Mouse (Mus musculus) embryo, embryonic 10 days (tissue): ENCODE data around the gene Jam3.
"Not testable (repeated sequence)": the region's sequence is repeated elsewhere in the genome, so short reads cannot be mapped to it uniquely, and the experiment has no call there.

Source experiments
- DNase-seq: peaks from one replicate; pipeline ENCODE4 v3.0.0-alpha.2; 2015; ENCODE audit warnings: low spot score

Jam3 gene

GRCm38 (mm10) chr9:27170726-27171125, 15.5 kb upstream of the Jam3 start:
- DNase-seq = no peak

GRCm38 (mm10) chr9:27166981-27167380, 11.8 kb upstream of the Jam3 start:
- DNase-seq = no peak

- no peak for DNase-seq
These were observed 10.4 kb upstream of the Jam3 start for GRCm38 (mm10) chr9:27165596-27165995.

DNA sequence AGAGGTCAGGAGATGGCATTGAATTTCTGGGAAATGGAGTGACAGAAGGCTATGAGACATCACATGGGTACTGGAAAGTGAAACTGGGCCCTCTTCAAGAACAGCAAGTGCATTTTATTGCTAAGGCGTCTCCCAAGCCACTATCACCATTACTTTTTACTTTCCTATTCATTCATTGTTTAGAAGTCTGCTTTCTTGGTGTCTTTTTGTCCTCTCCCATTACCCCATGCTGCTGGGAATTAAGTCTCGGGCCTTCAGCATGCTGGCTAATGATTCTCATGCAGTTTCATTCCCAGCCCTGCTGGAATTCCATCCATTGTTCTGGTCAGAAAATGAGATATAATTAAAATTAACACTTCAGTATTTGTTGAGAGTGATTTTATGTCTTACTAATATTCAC, 9.7 kb upstream of the Jam3 start:
- DNase-seq = no peak

DNA sequence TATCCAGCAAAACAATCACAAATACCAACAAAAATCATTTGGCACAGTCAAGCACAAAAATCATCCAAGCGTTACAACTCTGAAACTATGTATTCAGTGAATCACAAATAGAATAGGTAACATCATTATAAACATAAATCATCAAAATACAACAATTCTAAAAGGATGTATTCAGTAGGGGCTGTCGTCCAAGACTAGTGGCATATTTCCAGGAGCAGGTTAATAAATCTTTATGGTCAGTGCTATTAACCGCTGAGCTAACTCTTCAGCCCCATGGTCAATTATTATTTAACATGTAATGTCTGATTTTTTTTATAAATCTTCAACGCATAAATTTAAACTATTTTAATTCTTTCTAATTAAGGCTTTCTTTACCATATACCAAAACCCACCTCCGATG, 8.4 kb upstream of the Jam3 start:
- not testable (repeated sequence) for DNase-seq

GRCm38 (mm10) chr9:27153861-27154260, 1.4 kb downstream of the Jam3 start:
- no peak for DNase-seq

GRCm38 (mm10) chr9:27149836-27150235, 5.4 kb downstream of the Jam3 start:
- DNase-seq = no peak

DNA sequence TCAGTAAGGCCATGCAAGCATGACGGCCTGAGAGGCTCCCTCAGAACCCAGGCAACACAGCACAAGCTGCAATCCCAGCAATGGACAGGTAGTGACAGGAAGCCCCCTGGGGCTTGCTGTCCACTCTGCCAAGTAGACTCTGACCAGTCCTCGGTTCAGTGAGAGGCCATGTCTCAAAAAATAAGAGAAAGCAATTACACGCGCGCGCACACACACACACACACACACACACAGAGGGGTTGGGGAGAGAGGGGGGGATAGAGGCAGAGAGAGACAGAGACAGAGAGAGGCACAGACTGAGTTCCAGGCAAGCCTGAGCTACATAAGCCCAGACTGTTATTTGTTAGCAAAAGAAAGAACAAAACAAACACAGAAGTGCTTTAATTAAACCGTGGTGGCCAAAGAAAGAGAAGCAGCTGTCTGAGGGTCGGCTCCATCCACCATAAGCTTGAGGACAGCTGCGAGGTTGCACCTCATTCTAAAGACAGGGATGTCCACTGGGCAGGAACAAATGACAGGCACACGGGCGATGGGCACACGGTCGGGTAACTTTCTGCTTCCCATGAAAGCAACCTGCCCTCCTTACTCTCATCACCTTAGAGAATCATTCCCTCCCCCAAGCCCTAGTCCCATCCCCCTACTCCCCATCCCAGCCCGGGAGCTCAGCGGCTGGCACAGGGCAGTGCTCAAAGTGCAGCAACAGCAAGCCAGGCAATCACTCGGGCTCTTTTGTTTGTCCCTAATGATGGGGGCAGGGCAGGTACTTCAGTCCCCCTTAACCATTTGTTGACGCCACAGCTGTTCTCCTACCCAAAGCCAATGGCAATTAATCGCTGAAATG, 6.4 kb downstream of the Jam3 start:
- DNase-seq = peak; percentile 66

GRCm38 (mm10) chr9:27147946-27148345, 7.3 kb downstream of the Jam3 start:
- DNase-seq = no peak

DNA sequence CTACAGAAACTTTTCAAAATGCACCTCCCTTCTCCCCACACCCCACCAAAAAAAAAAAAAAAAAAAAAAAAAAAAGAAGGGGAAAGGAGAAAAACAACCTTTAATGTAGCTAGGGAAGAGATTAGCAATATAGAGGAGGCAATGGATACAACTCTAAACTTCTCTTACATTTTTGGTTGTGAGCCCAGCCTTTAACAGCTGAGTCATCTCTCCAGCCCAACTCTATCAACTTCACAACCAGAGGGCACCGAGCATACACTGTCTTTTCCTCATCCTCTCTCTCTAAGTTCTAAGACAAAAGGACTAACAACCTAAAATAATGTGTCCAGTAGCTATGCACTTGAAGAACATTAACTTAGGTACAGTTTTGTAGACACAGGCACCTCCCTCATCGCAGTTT, 8.4 kb downstream of the Jam3 start:
- no peak for DNase-seq

DNA sequence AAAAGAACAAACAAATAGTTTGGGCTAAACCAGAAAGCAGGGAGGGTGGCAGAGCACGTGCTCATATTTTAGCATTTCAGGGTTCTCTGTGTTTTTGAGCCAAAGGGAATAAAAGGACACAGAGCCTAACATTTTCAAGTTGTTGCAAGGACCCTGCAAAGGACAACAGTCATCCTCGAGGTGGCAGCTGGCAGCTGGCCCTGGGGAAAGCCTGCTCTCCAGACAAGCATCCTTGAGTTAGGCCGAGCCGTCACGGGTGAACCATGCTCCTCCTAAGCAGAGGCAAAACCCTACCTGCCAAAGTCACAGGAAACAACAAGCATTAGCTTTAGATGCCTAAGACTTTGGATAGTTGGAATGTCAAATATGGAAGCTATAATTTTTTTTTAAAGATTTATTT, 10.2 kb downstream of the Jam3 start:
- DNase-seq = no peak

- DNase-seq = no peak
These were observed 10.9 kb downstream of the Jam3 start for GRCm38 (mm10) chr9:27144271-27144840.

GRCm38 (mm10) chr9:27140432-27141065, 14.7 kb downstream of the Jam3 start:
- DNase-seq = no peak

DNA sequence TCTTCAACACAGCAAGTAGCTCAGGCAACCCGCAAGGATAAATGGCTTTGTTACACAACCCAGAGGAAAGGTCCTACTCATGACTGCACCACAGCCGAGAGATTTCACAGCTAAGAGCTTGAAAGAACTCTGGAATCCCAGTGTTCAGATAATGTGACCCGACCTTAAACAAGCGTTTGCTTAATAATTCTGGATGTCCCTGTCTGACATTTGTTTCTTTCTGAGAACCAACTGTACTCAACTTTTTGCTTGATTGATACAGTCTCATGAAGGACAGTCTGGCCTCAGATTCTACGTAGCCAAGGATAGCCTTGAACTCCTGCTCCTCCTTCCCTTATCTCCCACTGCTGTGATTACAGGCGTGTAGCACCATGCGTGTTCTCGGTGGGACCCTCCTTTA, 18.6 kb downstream of the Jam3 start:
- DNase-seq = no peak

DNA sequence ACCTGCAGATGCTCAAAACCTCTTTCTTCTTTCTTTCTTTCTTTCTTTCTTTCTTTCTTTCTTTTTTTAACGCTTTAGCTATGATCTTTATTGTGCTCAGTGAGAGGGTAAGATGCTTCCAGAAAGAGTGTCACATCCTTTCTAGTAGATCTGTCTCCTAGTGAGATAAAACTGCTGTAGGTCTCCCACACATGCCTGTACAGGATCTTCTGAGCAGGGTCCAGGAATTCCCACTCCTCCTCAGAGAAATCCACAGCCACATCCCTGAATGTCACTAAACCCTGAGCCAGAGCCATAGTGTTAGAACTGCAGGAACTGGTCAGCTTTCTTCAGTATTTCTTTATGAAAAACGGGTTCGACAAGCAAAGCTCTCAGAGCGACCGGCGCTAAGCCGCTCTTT, 19.8 kb downstream of the Jam3 start:
- DNase-seq = no peak

DNA sequence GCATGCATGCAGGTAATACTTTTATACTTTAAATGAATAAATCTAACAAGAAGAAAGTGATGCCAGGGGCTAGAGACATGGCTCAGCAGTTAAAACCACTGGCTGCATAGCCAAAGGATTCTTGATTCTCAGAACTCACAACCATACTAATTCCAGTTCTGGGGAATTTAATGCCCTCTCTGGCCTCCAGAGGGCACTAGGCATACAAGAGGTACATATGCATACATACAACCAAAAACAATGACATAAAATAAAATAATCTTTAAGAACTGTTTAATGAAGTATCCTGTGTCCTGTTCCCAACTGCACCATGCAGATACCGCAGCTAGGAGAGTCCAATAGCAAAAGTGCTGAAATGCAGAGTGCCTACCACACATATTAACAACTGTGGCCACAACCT, 20.8 kb downstream of the Jam3 start:
- peak; percentile 23 for DNase-seq

DNA sequence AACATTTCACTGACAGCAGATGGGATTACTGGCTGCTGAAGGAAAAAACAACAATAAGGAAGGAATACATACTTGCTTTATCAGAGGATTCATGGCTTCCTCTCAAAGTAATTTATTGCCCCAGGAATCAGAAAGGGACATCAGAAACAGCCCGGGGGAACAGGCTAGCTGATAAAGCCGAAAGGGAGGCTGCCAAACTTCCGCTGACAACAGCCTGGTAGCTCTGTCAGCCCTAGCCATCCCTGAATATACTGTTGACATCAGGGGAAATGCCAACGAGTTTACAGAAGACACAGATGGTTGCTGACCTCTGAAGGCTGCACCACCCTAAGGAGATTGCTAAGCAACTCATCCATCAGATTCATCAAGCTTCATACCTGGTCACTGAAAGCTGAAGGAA, 26.6 kb downstream of the Jam3 start:
- DNase-seq = no peak

GRCm38 (mm10) chr9:27126543-27126942, 28.7 kb downstream of the Jam3 start:
- DNase-seq = no peak

- DNase-seq = no peak
These were observed 29.8 kb downstream of the Jam3 start for GRCm38 (mm10) chr9:27125450-27125849.

GRCm38 (mm10) chr9:27123947-27124346, 31.3 kb downstream of the Jam3 start:
- no peak for DNase-seq

DNA sequence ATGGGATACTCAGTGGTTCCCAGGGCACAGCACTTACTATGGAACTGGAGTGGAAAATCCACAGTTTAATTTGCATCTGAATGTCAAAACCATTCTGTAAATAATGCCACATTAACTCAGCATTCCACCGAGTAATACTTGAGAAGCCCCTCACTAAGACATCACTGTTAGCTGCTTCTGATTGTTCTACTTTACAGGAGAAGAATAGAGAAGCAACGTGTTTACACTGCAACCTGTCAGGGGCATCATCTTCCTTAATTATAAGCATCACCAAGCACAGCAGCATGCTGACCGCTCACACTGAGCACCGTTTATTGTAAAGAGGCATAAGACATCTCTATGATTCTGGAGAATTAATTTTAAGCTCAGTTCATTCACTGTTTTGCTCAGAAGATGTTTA, 32.3 kb downstream of the Jam3 start:
- no peak for DNase-seq

GRCm38 (mm10) chr9:27122076-27122475, 33.1 kb downstream of the Jam3 start:
- no peak for DNase-seq

GRCm38 (mm10) chr9:27121254-27121653, 34.0 kb downstream of the Jam3 start:
- no peak for DNase-seq
